Mouse (Mus musculus): Measurements from ENCODE around the gene Gss.

Gene Gss

GRCm38 (mm10) chr2:155562209-155562608 lies 30.4 kb downstream of the Gss start:
- TF ChIP-seq GATA4 (IDR thresholded peaks at IDR 0.05; ENCODE audit: insufficient replicate concordance, low read length) = no peak

GRCm38 (mm10) chr2:155554426-155554985 lies 38.1 kb downstream of the Gss start:
- no peak for TF ChIP-seq GATA4 (IDR thresholded peaks at IDR 0.05; ENCODE audit: insufficient replicate concordance, low read length)

- TF ChIP-seq GATA4 (IDR thresholded peaks at IDR 0.05; ENCODE audit: insufficient replicate concordance, low read length) = no peak
These were observed 39.7 kb downstream of the Gss start for GRCm38 (mm10) chr2:155552949-155553354.

GRCm38 (mm10) chr2:155552336-155552735 lies 40.3 kb downstream of the Gss start:
- no peak for TF ChIP-seq GATA4 (IDR thresholded peaks at IDR 0.05; ENCODE audit: insufficient replicate concordance, low read length)

- no peak for TF ChIP-seq GATA4 (IDR thresholded peaks at IDR 0.05; ENCODE audit: insufficient replicate concordance, low read length)
These were observed 45.7 kb downstream of the Gss start for GRCm38 (mm10) chr2:155546955-155547354.

GRCm38 (mm10) chr2:155540822-155541458 lies 51.7 kb downstream of the Gss start:
- no peak for TF ChIP-seq GATA4 (IDR thresholded peaks at IDR 0.05; ENCODE audit: insufficient replicate concordance, low read length)

GRCm38 (mm10) chr2:155539696-155540095 lies 52.9 kb downstream of the Gss start:
- TF ChIP-seq GATA4 (IDR thresholded peaks at IDR 0.05; ENCODE audit: insufficient replicate concordance, low read length) = no peak

- no peak for TF ChIP-seq GATA4 (IDR thresholded peaks at IDR 0.05; ENCODE audit: insufficient replicate concordance, low read length)
These were observed 54.7 kb downstream of the Gss start for GRCm38 (mm10) chr2:155537761-155538462.

GRCm38 (mm10) chr2:155536292-155536691 lies 56.3 kb downstream of the Gss start:
- no peak for TF ChIP-seq GATA4 (IDR thresholded peaks at IDR 0.05; ENCODE audit: insufficient replicate concordance, low read length)

GRCm38 (mm10) chr2:155527367-155527766 lies 65.2 kb downstream of the Gss start:
- TF ChIP-seq GATA4 (IDR thresholded peaks at IDR 0.05; ENCODE audit: insufficient replicate concordance, low read length) = no peak

GRCm38 (mm10) chr2:155524378-155524777 lies 68.2 kb downstream of the Gss start:
- no peak for TF ChIP-seq GATA4 (IDR thresholded peaks at IDR 0.05; ENCODE audit: insufficient replicate concordance, low read length)

GRCm38 (mm10) chr2:155523706-155524105 lies 68.9 kb downstream of the Gss start:
- no peak for TF ChIP-seq GATA4 (IDR thresholded peaks at IDR 0.05; ENCODE audit: insufficient replicate concordance, low read length)

GRCm38 (mm10) chr2:155518531-155519270 lies 73.9 kb downstream of the Gss start:
- TF ChIP-seq GATA4 (IDR thresholded peaks at IDR 0.05; ENCODE audit: insufficient replicate concordance, low read length) = no peak

- TF ChIP-seq GATA4 (IDR thresholded peaks at IDR 0.05; ENCODE audit: insufficient replicate concordance, low read length) = no peak; the same call in 1 of the 2 replicates
These were observed 74.9 kb downstream of the Gss start, which contains the start of the genes Acss2 and Ggt7 for GRCm38 (mm10) chr2:155517455-155518423. Gene Acss2 (plus strand): TSS chr2:155517948. Gene Ggt7 (minus strand): TSS chr2:155518237.

All from liver, adult (tissue).